Mouse (Mus musculus) heart, adult 11 months (tissue): ENCODE measurements at regions not wholly inside any gene's neighbourhood (a gene's known extent, or its start where the extent isn't known, plus 50 kb on each side); places are given as distances from the start of the nearest gene placed in this dataset.

Experiments used
- DNase-seq: peaks from one replicate; pipeline ENCODE4 v3.0.0; 2022

GRCm38 (mm10) chr12:86579716-86580115 lies 98.8 kb upstream of the Vash1 start:
- DNase-seq = no peak

GRCm38 (mm10) chr12:86580132-86580718 lies 98.3 kb upstream of the Vash1 start:
- no peak for DNase-seq

GRCm38 (mm10) chr12:86582076-86582475 lies 96.4 kb upstream of the Vash1 start:
- no peak for DNase-seq

GRCm38 (mm10) chr12:86588010-86588409 lies 90.5 kb upstream of the Vash1 start:
- DNase-seq = no peak

GRCm38 (mm10) chr12:86592509-86592908 lies 86.0 kb upstream of the Vash1 start:
- DNase-seq = no peak

- DNase-seq = no peak
These were observed 83.9 kb upstream of the Vash1 start for GRCm38 (mm10) chr12:86594647-86595046.

- DNase-seq = no peak
These were observed 78.5 kb upstream of the Vash1 start for GRCm38 (mm10) chr12:86600041-86600440.

- no peak for DNase-seq
These were observed 75.0 kb upstream of the Vash1 start for GRCm38 (mm10) chr12:86603521-86603920.

GRCm38 (mm10) chr12:86612431-86613040 lies 66.0 kb upstream of the Vash1 start:
- DNase-seq = peak; percentile 91

GRCm38 (mm10) chr12:86614156-86614555 lies 64.3 kb upstream of the Vash1 start:
- peak; percentile 89 for DNase-seq

GRCm38 (mm10) chr12:86616327-86616726 lies 62.2 kb upstream of the Vash1 start:
- no peak for DNase-seq

GRCm38 (mm10) chr12:86624195-86624594 lies 54.3 kb upstream of the Vash1 start:
- no peak for DNase-seq

GRCm38 (mm10) chr12:86626684-86627083 lies 51.8 kb upstream of the Vash1 start:
- no peak for DNase-seq

- no peak for DNase-seq
These were observed 50.3 kb upstream of the Vash1 start for GRCm38 (mm10) chr12:86628050-86628782.
